ENCODE assay signal across 24 mouse cellular contexts in the genomic region with DNA sequence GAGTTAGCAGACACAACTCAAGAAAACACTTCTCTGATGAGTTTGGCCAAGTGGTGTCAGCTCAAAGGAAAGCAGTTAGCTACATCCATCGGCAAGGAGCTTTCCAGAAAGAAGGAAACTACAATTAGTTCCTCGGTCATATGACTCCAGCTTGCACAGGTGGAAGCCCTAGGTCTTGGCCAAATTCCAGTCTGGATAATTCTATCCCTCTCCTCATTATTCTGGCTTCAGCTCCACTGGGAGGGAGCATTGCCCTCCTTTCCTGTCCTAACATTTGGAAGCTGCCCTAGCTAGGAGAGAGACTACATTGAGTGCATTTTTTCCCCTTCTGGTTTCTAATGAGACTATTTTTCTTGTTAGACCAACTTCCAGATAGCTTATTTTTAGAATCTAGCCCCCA.
A peak's percentile ranks its signal among the peaks of the same experiment; 100 is the strongest.
DNase-seq lines count a peak whose midpoint lies in the region; ATAC-seq and TF ChIP-seq lines count a peak whose summit lies in the region.
"Had no signal": no experiment of that assay in that cellular context is flagged by ENCODE, and none has a peak within 500 bp of the region (broad histone marks: within the 10 kb centered on the region; RNA-seq: fewer than 3 reads in every experiment).

No protein-coding gene starts in this region.

- TF ChIP-seq CTCF in hindbrain, postnatal 0 days (IDR thresholded peaks at IDR 0.05; ENCODE audit: low read depth) = no peak
- no peak for TF ChIP-seq CTCF in midbrain, postnatal 0 days (IDR thresholded peaks at IDR 0.05)

- no peak for ATAC-seq in hindbrain, postnatal 0 days
- ATAC-seq in hindbrain, embryonic 11.5 days (ENCODE audit: low FRiP score) = no peak
- no peak for ATAC-seq in midbrain, postnatal 0 days (ENCODE audit: low FRiP score)
- no peak for ATAC-seq in midbrain, embryonic 16.5 days
- ATAC-seq: activated CD4-positive, CD25-positive, alpha-beta regulatory T cell, adult 4 months; forebrain, embryonic 13.5 days; intestine, postnatal 0 days; lung, postnatal 0 days had no signal

- H3K9me3 ChIP-seq in hindbrain, postnatal 0 days (ENCODE audit: low read length) = no peaks in the 10 kb centered on the region
- H3K9me3 ChIP-seq in hindbrain, embryonic 11.5 days (ENCODE audit: control insufficient read depth, low read length) = no peaks in the 10 kb centered on the region
- H3K9me3 ChIP-seq in midbrain, postnatal 0 days (ENCODE audit: low read length) = no peaks in the 10 kb centered on the region
- H3K9me3 ChIP-seq in midbrain, embryonic 16.5 days (replicated peaks; ENCODE audit: control insufficient read depth, low read length, poor library complexity, severe bottlenecking) = no peaks in the 10 kb centered on the region
- H3K9me3 ChIP-seq: forebrain, embryonic 13.5 days; heart, embryonic 10.5 days; hindbrain, embryonic 13.5 days; limb, embryonic 15.5 days; liver, embryonic 13.5 days; midbrain, embryonic 12.5 days had no signal

- H3K36me3 ChIP-seq in hindbrain, postnatal 0 days (ENCODE audit: insufficient read depth, low read length) = no peaks in the 10 kb centered on the region
- no peaks in the 10 kb centered on the region for H3K36me3 ChIP-seq in hindbrain, embryonic 11.5 days (ENCODE audit: control insufficient read depth, insufficient read depth, low read length)
- H3K36me3 ChIP-seq in midbrain, postnatal 0 days (ENCODE audit: insufficient read depth, low read length) = no peaks in the 10 kb centered on the region
- H3K36me3 ChIP-seq in midbrain, embryonic 16.5 days (ENCODE audit: control insufficient read depth, insufficient read depth, low read length) = no peaks in the 10 kb centered on the region
- H3K36me3 ChIP-seq: heart, embryonic 10.5 days; hindbrain, embryonic 13.5 days; limb, embryonic 15.5 days; liver, embryonic 13.5 days; midbrain, embryonic 12.5 days had no signal

- no peaks in the 10 kb centered on the region for H3K4me1 ChIP-seq in hindbrain, postnatal 0 days (ENCODE audit: insufficient read depth, low read length)
- H3K4me1 ChIP-seq in hindbrain, embryonic 11.5 days (replicated peaks; ENCODE audit: control insufficient read depth, insufficient read depth, low read length) = 0 out of 2 replicates have a peak, but pooled peaks cover under 1% of the 10 kb centered on the region
- H3K4me1 ChIP-seq in midbrain, postnatal 0 days (ENCODE audit: insufficient read depth, low read length) = no peaks in the 10 kb centered on the region
- H3K4me1 ChIP-seq in midbrain, embryonic 16.5 days (ENCODE audit: control insufficient read depth, insufficient read depth, low read length) = no peaks in the 10 kb centered on the region
- H3K4me1 ChIP-seq: forebrain, embryonic 13.5 days; liver, embryonic 13.5 days; megakaryocyte, embryonic 14.5 days had no signal

- 53% methylated on average over 2 of the region's 2 CpGs for WGBS in hindbrain, postnatal 0 days
- 86% methylated on average over 2 of the region's 2 CpGs for WGBS in hindbrain, embryonic 11.5 days
- WGBS in midbrain, postnatal 0 days = 78% methylated on average over 2 of the region's 2 CpGs
- 91% methylated on average over 2 of the region's 2 CpGs for WGBS in midbrain, embryonic 16.5 days

- H3K4me3 ChIP-seq in hindbrain, postnatal 0 days (ENCODE audit: low read length) = no peak overlapping the region
- H3K4me3 ChIP-seq in hindbrain, embryonic 11.5 days (ENCODE audit: low read depth, low read length) = no peak overlapping the region
- H3K4me3 ChIP-seq in midbrain, postnatal 0 days (ENCODE audit: low read depth, low read length) = no peak overlapping the region
- no peak overlapping the region for H3K4me3 ChIP-seq in midbrain, embryonic 16.5 days (ENCODE audit: low read depth, low read length)
- H3K4me3 ChIP-seq: forebrain, embryonic 13.5 days; heart, embryonic 10.5 days; hindbrain, embryonic 13.5 days; limb, embryonic 15.5 days; liver, embryonic 13.5 days; megakaryocyte, embryonic 14.5 days; midbrain, embryonic 12.5 days had no signal

- DNase-seq in hindbrain, postnatal 0 days (ENCODE audit: low spot score) = peak; percentile 20
- DNase-seq in hindbrain, embryonic 11.5 days (ENCODE audit: low spot score) = no peak
- DNase-seq in midbrain, postnatal 0 days (ENCODE audit: low spot score) = peak; percentile 10
- peak; percentile 27 to 30 for DNase-seq in kidney, postnatal 36 days
- no peak for DNase-seq in layer of hippocampus, adult 8-10 months (ENCODE audit: low spot score in 2 of 2)
- DNase-seq: adrenal gland, postnatal 10 days; B cell, adult 2 months; cerebellum, adult 9-11 months; gastrocnemius, postnatal 14 days; heart, postnatal 36 days; liver, embryonic 13.5 days; lung, adult 18-20 months; lung, postnatal 4 days had no signal

- no peaks in the 10 kb centered on the region for H3K27me3 ChIP-seq in hindbrain, postnatal 0 days (ENCODE audit: insufficient read depth, low read length)
- no peaks in the 10 kb centered on the region for H3K27me3 ChIP-seq in hindbrain, embryonic 11.5 days (ENCODE audit: control insufficient read depth, insufficient read depth, low read length)
- H3K27me3 ChIP-seq in midbrain, postnatal 0 days (ENCODE audit: insufficient read depth, low read length) = no peaks in the 10 kb centered on the region
- no peaks in the 10 kb centered on the region for H3K27me3 ChIP-seq in midbrain, embryonic 16.5 days (ENCODE audit: control insufficient read depth, insufficient read depth, low read depth, low read length)
- H3K27me3 ChIP-seq: CH12.LX; forebrain, embryonic 13.5 days; hindbrain, embryonic 13.5 days; limb, embryonic 15.5 days; liver, embryonic 13.5 days; midbrain, embryonic 12.5 days had no signal

- no peak overlapping the region for H3K4me2 ChIP-seq in hindbrain, postnatal 0 days (ENCODE audit: low read depth, low read length)
- no peak overlapping the region for H3K4me2 ChIP-seq in hindbrain, embryonic 11.5 days (replicated peaks; ENCODE audit: low read depth, low read length)
- H3K4me2 ChIP-seq in midbrain, postnatal 0 days (ENCODE audit: low read depth, low read length, poor library complexity, severe bottlenecking) = no peak overlapping the region
- no peak overlapping the region for H3K4me2 ChIP-seq in midbrain, embryonic 16.5 days (ENCODE audit: low read length)
- H3K4me2 ChIP-seq: forebrain, embryonic 13.5 days; hindbrain, embryonic 13.5 days; limb, embryonic 15.5 days; liver, embryonic 13.5 days; midbrain, embryonic 12.5 days had no signal

- H3K27ac ChIP-seq in hindbrain, postnatal 0 days = no peak overlapping the region
- H3K27ac ChIP-seq in hindbrain, embryonic 11.5 days (ENCODE audit: low read depth, low read length) = no peak overlapping the region
- no peak overlapping the region for H3K27ac ChIP-seq in midbrain, postnatal 0 days (ENCODE audit: low read depth, low read length)
- H3K27ac ChIP-seq in midbrain, embryonic 16.5 days (ENCODE audit: low read length) = no peak overlapping the region
- H3K27ac ChIP-seq: forebrain, embryonic 13.5 days; heart, embryonic 10.5 days; hindbrain, embryonic 13.5 days; limb, embryonic 15.5 days; liver, embryonic 13.5 days; midbrain, embryonic 12.5 days had no signal

- H3K9ac ChIP-seq in hindbrain, postnatal 0 days (replicated peaks; ENCODE audit: low read length) = no peak overlapping the region
- no peak overlapping the region for H3K9ac ChIP-seq in hindbrain, embryonic 11.5 days (ENCODE audit: low read depth, low read length)
- H3K9ac ChIP-seq in midbrain, postnatal 0 days (replicated peaks; ENCODE audit: low read length, poor library complexity, severe bottlenecking) = no peak overlapping the region
- no peak overlapping the region for H3K9ac ChIP-seq in midbrain, embryonic 16.5 days (ENCODE audit: low read depth, low read length)
- H3K9ac ChIP-seq: forebrain, embryonic 13.5 days; hindbrain, embryonic 13.5 days; limb, embryonic 15.5 days; liver, embryonic 13.5 days; midbrain, embryonic 12.5 days had no signal

Comparison
In these comparisons a context has a peak if more than half of its experiments do, and no peak if none do; other contexts are left out.
1. DNase-seq: peak in hindbrain, postnatal 0 days (single experiment), midbrain, postnatal 0 days (single experiment) and kidney, postnatal 36 days (2 of 2); none in hindbrain, embryonic 11.5 days (single experiment) and layer of hippocampus, adult 8-10 months (0 of 2).